Mouse (Mus musculus) liver, postnatal 0 days (tissue): ENCODE data around the gene Ino80b.

Experiments used
- CTCF ChIP-seq: sonication (generic); IDR thresholded peaks from 2 replicates; pipeline ENCODE4 v1.5.1; 2016; ENCODE audit warnings: antibody characterized with exemption, low read depth
- EP300 ChIP-seq: IDR thresholded peaks from 2 replicates; pipeline ENCODE4 v1.6.1; 2016; ENCODE audit warnings: antibody characterized with exemption, low read depth, mild to moderate bottlenecking

- no peak for TF ChIP-seq CTCF
- no peak for TF ChIP-seq EP300
Measured at GRCm38 (mm10) chr6:83153038-83153437, 27.8 kb upstream of the Ino80b start.
